Mouse (Mus musculus): ENCODE results near the gene Lrrc2.

The Lrrc2 gene

GRCm38 (mm10) chr9:110947900-110948299, 3.4 kb upstream of the Lrrc2 start:
- no peak for DNase-seq (ENCODE audit: low spot score in 2 of 2)

- no peak for DNase-seq (ENCODE audit: low spot score in 2 of 2)
These were observed 2.5 kb upstream of the Lrrc2 start for GRCm38 (mm10) chr9:110948813-110949310.

GRCm38 (mm10) chr9:110950109-110950508, 1.2 kb upstream of the Lrrc2 start:
- no peak for DNase-seq (ENCODE audit: low spot score in 2 of 2)

GRCm38 (mm10) chr9:110951866-110952265, 521 bp downstream of the Lrrc2 start:
- DNase-seq (ENCODE audit: low spot score in 2 of 2), result no peak

- DNase-seq (ENCODE audit: low spot score in 2 of 2), result no peak
These were observed 1.1 kb downstream of the Lrrc2 start for GRCm38 (mm10) chr9:110952398-110952797.

GRCm38 (mm10) chr9:110952931-110953549, 1.7 kb downstream of the Lrrc2 start:
- no peak for DNase-seq (ENCODE audit: low spot score in 2 of 2)

- peak in 1 of 2 experiments; percentile 76 for DNase-seq (ENCODE audit: low spot score in 2 of 2)
These were observed 2.5 kb downstream of the Lrrc2 start for GRCm38 (mm10) chr9:110953550-110954461.

- DNase-seq (ENCODE audit: low spot score in 2 of 2), result no peak
These were observed 3.5 kb downstream of the Lrrc2 start for GRCm38 (mm10) chr9:110954681-110955445.

- DNase-seq (ENCODE audit: low spot score in 2 of 2), result no peak
These were observed 4.6 kb downstream of the Lrrc2 start for GRCm38 (mm10) chr9:110955962-110956361.

- DNase-seq (ENCODE audit: low spot score in 2 of 2), result no peak
These were observed 8.3 kb downstream of the Lrrc2 start for GRCm38 (mm10) chr9:110959669-110960068.

- DNase-seq (ENCODE audit: low spot score in 2 of 2), result no peak
These were observed 9.1 kb downstream of the Lrrc2 start for GRCm38 (mm10) chr9:110960230-110961149.

- DNase-seq (ENCODE audit: low spot score in 2 of 2), result no peak
These were observed 10.0 kb downstream of the Lrrc2 start for GRCm38 (mm10) chr9:110961386-110961785.

GRCm38 (mm10) chr9:110963566-110964115, 12.3 kb downstream of the Lrrc2 start:
- no peak for DNase-seq (ENCODE audit: low spot score in 2 of 2)

- no peak for DNase-seq (ENCODE audit: low spot score in 2 of 2)
These were observed 13.9 kb downstream of the Lrrc2 start for GRCm38 (mm10) chr9:110965062-110965909.

GRCm38 (mm10) chr9:110965910-110966231, 14.5 kb downstream of the Lrrc2 start:
- DNase-seq (ENCODE audit: low spot score in 2 of 2), result no peak

GRCm38 (mm10) chr9:110979411-110979810, 28.1 kb downstream of the Lrrc2 start:
- no peak for DNase-seq (ENCODE audit: low spot score in 2 of 2)

- DNase-seq (ENCODE audit: low spot score in 2 of 2), result no peak
These were observed 31.0 kb downstream of the Lrrc2 start for GRCm38 (mm10) chr9:110982351-110982750.

- DNase-seq (ENCODE audit: low spot score in 2 of 2), result no peak
These were observed 32.8 kb downstream of the Lrrc2 start for GRCm38 (mm10) chr9:110984096-110984495.

- DNase-seq (ENCODE audit: low spot score in 2 of 2), result no peak
These were observed 34.2 kb downstream of the Lrrc2 start for GRCm38 (mm10) chr9:110985541-110985940.

- no peak for DNase-seq (ENCODE audit: low spot score in 2 of 2)
These were observed 34.6 kb downstream of the Lrrc2 start for GRCm38 (mm10) chr9:110985951-110986350.

Data from left cerebral cortex, adult 9 months (tissue).